Comparison of ENCODE assay signal across 24 mouse cellular contexts in genomic region chr4:78927144-78927543, GRCm38 (mm10).
DNase-seq lines count a peak whose midpoint lies in the region; ATAC-seq and TF ChIP-seq lines count a peak whose summit lies in the region.
"Had no signal": no experiment of that assay in that cellular context is flagged by ENCODE, and none has a peak within 500 bp of the region (broad histone marks: within the 10 kb centered on the region; RNA-seq: fewer than 3 reads in every experiment).

No protein-coding gene starts in this region.

- WGBS in midbrain, postnatal 0 days: 31% methylated on average over 1 of the region's 1 CpGs
- WGBS in midbrain, embryonic 16.5 days: 12% methylated on average over 1 of the region's 1 CpGs
- WGBS in lung, adult 2 months: 42% methylated on average over 1 of the region's 1 CpGs
- WGBS in thymus, adult 2 months: 52% methylated on average over 1 of the region's 1 CpGs

- peak; percentile 7 for DNase-seq in embryo, embryonic 11 days
- DNase-seq in embryo, embryonic 10 days (ENCODE audit: low spot score): no peak
- peak; percentile 47 for DNase-seq in midbrain, postnatal 0 days (ENCODE audit: low spot score)
- DNase-seq in mesoderm, embryonic 11.5 days (ENCODE audit: low read depth, low spot score): peak; percentile 12
- no peak for DNase-seq in lung, adult 2 months
- no peak for DNase-seq in thymus, adult 2 months
- no peak for DNase-seq in right cerebral cortex, adult 2 months (ENCODE audit: low spot score in 2 of 2)
- DNase-seq: adrenal gland, postnatal 10 days; cerebellum, adult 18-20 months; heart, postnatal 14 days; kidney, adult 2 months; kidney, postnatal 10 days; layer of hippocampus, postnatal 36 days; right cerebral cortex, adult 18-20 months had no signal

- no peak for TF ChIP-seq POLR2A in lung, adult 2 months (IDR thresholded peaks at IDR 0.05; ENCODE audit: borderline replicate concordance, extremely low read depth, low read depth, low read length)
- no peak for TF ChIP-seq POLR2A in thymus, adult 2 months (IDR thresholded peaks at IDR 0.05; ENCODE audit: control insufficient read depth, extremely low read depth, insufficient read depth, low read length, poor library complexity)

- H3K9me3 ChIP-seq in midbrain, postnatal 0 days (ENCODE audit: low read length): no peaks in the 10 kb centered on the region
- H3K9me3 ChIP-seq in midbrain, embryonic 16.5 days (replicated peaks; ENCODE audit: control insufficient read depth, low read length, poor library complexity, severe bottlenecking): no peaks in the 10 kb centered on the region
- H3K9me3 ChIP-seq: embryonic facial prominence, embryonic 13.5 days; heart, embryonic 12.5 days; limb, embryonic 15.5 days; liver, embryonic 15.5 days had no signal

- no peak overlapping the region for H3K27ac ChIP-seq in midbrain, postnatal 0 days (ENCODE audit: low read depth, low read length)
- no peak overlapping the region for H3K27ac ChIP-seq in midbrain, embryonic 16.5 days (ENCODE audit: low read length)
- H3K27ac ChIP-seq in thymus, adult 2 months (ENCODE audit: control insufficient read depth, insufficient read depth, low read length): no peak overlapping the region
- H3K27ac ChIP-seq: embryonic facial prominence, embryonic 13.5 days; layer of hippocampus, adult 2 months; limb, embryonic 15.5 days; liver, embryonic 15.5 days had no signal

- ATAC-seq in midbrain, postnatal 0 days (ENCODE audit: low FRiP score): no peak
- ATAC-seq in midbrain, embryonic 16.5 days: no peak
- ATAC-seq: activated CD4-positive, CD25-positive, alpha-beta regulatory T cell, adult 4 months; inflammation-experienced regulatory T-cells, adult 6 months; lung, postnatal 0 days had no signal

- no peak overlapping the region for H3K9ac ChIP-seq in midbrain, postnatal 0 days (replicated peaks; ENCODE audit: low read length, poor library complexity, severe bottlenecking)
- H3K9ac ChIP-seq in midbrain, embryonic 16.5 days (ENCODE audit: low read depth, low read length): no peak overlapping the region
- H3K9ac ChIP-seq: embryonic facial prominence, embryonic 13.5 days; heart, embryonic 12.5 days; limb, embryonic 15.5 days; liver, embryonic 15.5 days had no signal

- H3K4me2 ChIP-seq in midbrain, postnatal 0 days (ENCODE audit: low read depth, low read length, poor library complexity, severe bottlenecking): no peak overlapping the region
- H3K4me2 ChIP-seq in midbrain, embryonic 16.5 days (ENCODE audit: low read length): no peak overlapping the region
- H3K4me2 ChIP-seq: embryonic facial prominence, embryonic 13.5 days; heart, embryonic 12.5 days; limb, embryonic 15.5 days; liver, embryonic 15.5 days had no signal

- TF ChIP-seq CTCF in midbrain, postnatal 0 days (IDR thresholded peaks at IDR 0.05): no peak
- no peak for TF ChIP-seq CTCF in lung, adult 2 months (IDR thresholded peaks at IDR 0.05; ENCODE audit: insufficient read depth, low read length)
- no peak for TF ChIP-seq CTCF in thymus, adult 2 months (IDR thresholded peaks at IDR 0.05; ENCODE audit: borderline replicate concordance, control insufficient read depth, extremely low read depth, insufficient read depth, low read length, poor library complexity)

- H3K36me3 ChIP-seq in midbrain, postnatal 0 days (ENCODE audit: insufficient read depth, low read length): no peaks in the 10 kb centered on the region
- no peaks in the 10 kb centered on the region for H3K36me3 ChIP-seq in midbrain, embryonic 16.5 days (ENCODE audit: control insufficient read depth, insufficient read depth, low read length)
- no peaks in the 10 kb centered on the region for H3K36me3 ChIP-seq in thymus, adult 2 months (ENCODE audit: control insufficient read depth, insufficient read depth, low read length)
- H3K36me3 ChIP-seq: embryonic facial prominence, embryonic 13.5 days; G1E; heart, embryonic 12.5 days; limb, embryonic 15.5 days; liver, embryonic 15.5 days had no signal

- H3K27me3 ChIP-seq in midbrain, postnatal 0 days (ENCODE audit: insufficient read depth, low read length): no peaks in the 10 kb centered on the region
- no peaks in the 10 kb centered on the region for H3K27me3 ChIP-seq in midbrain, embryonic 16.5 days (ENCODE audit: control insufficient read depth, insufficient read depth, low read depth, low read length)
- no peaks in the 10 kb centered on the region for H3K27me3 ChIP-seq in thymus, adult 2 months (ENCODE audit: control insufficient read depth, insufficient read depth, low read length)
- H3K27me3 ChIP-seq: embryonic facial prominence, embryonic 13.5 days; heart, embryonic 12.5 days; limb, embryonic 15.5 days; liver, embryonic 15.5 days had no signal

- no peak overlapping the region for H3K4me3 ChIP-seq in midbrain, postnatal 0 days (ENCODE audit: low read depth, low read length)
- H3K4me3 ChIP-seq in midbrain, embryonic 16.5 days (ENCODE audit: low read depth, low read length): no peak overlapping the region
- no peak overlapping the region for H3K4me3 ChIP-seq in lung, adult 2 months (replicated peaks; ENCODE audit: extremely low read depth, low read depth, low read length)
- H3K4me3 ChIP-seq in thymus, adult 2 months (ENCODE audit: control insufficient read depth, insufficient read depth, low read length): no peak overlapping the region
- H3K4me3 ChIP-seq: embryonic facial prominence, embryonic 13.5 days; heart, embryonic 12.5 days; layer of hippocampus, adult 2 months; limb, embryonic 15.5 days; liver, embryonic 15.5 days had no signal

- H3K4me1 ChIP-seq in midbrain, postnatal 0 days (ENCODE audit: insufficient read depth, low read length): no peaks in the 10 kb centered on the region
- H3K4me1 ChIP-seq in midbrain, embryonic 16.5 days (ENCODE audit: control insufficient read depth, insufficient read depth, low read length): no peaks in the 10 kb centered on the region
- no peaks in the 10 kb centered on the region for H3K4me1 ChIP-seq in lung, adult 2 months (ENCODE audit: control insufficient read depth, insufficient read depth, low read length)
- H3K4me1 ChIP-seq in thymus, adult 2 months (replicated peaks; ENCODE audit: control insufficient read depth, insufficient read depth, low read length): no peaks in the 10 kb centered on the region
- H3K4me1 ChIP-seq: embryonic facial prominence, embryonic 13.5 days; heart, embryonic 12.5 days; limb, embryonic 15.5 days; liver, embryonic 15.5 days had no signal

Comparison
In these comparisons a context has a peak if more than half of its experiments do, and no peak if none do; other contexts are left out.
1. DNase-seq: peak in embryo, embryonic 11 days (single experiment), midbrain, postnatal 0 days (single experiment) and mesoderm, embryonic 11.5 days (single experiment); none in embryo, embryonic 10 days (single experiment), lung, adult 2 months (single experiment), thymus, adult 2 months (single experiment) and right cerebral cortex, adult 2 months (0 of 2).